Mouse (Mus musculus) CH12.LX (cell line): ENCODE results near the gene Serpinb9b.

Experiments
- CTCF ChIP-seq, 2 experiments: IDR thresholded peaks in 1 of 2; conservative IDR thresholded peaks in 1 of 2; 2 replicates each; pipeline ENCODE4 v1.5.1; 2011 to 2012; ENCODE audit warnings: low read depth in 2 of 2, low read length in 2 of 2, improper control_type of control experiment in 1 of 2, inconsistent platforms in 1 of 2, mild to moderate bottlenecking in 1 of 2, moderate library complexity in 1 of 2
- EP300 ChIP-seq: IDR thresholded peaks from 2 replicates; pipeline ENCODE4 v1.6.1; 2011; ENCODE audit warnings: low read length, improper control_type of control experiment
- GABPA ChIP-seq: IDR thresholded peaks from 2 replicates; pipeline ENCODE4 v1.6.1; 2012; ENCODE audit warnings: low read depth, low read length, improper control_type of control experiment, inconsistent platforms; ENCODE audit not compliant: insufficient replicate concordance
- MAFK ChIP-seq: IDR thresholded peaks from 2 replicates; pipeline ENCODE4 v1.6.1; 2011; ENCODE audit warnings: low read length, improper control_type of control experiment; ENCODE audit not compliant: insufficient replicate concordance
- POLR2A ChIP-seq: IDR thresholded peaks from 2 replicates; pipeline ENCODE4 v1.6.1; 2011; ENCODE audit warnings: low read depth, mild to moderate bottlenecking, improper control_type of control experiment, low read length
- RCOR1 ChIP-seq: conservative IDR thresholded peaks from 2 replicates; pipeline ENCODE4 v1.6.1; 2012; ENCODE audit warnings: low read depth, mild to moderate bottlenecking, inconsistent platforms, low read length, improper control_type of control experiment
- TBP ChIP-seq: conservative IDR thresholded peaks from 2 replicates; pipeline ENCODE4 v1.6.1; 2011; ENCODE audit warnings: low read depth, low read length, improper control_type of control experiment
- USF1 ChIP-seq: IDR thresholded peaks from 2 replicates; pipeline ENCODE4 v1.6.1; 2014; ENCODE audit warnings: low read depth, mild to moderate bottlenecking, inconsistent platforms, low read length, improper control_type of control experiment

- no peak for TF ChIP-seq RCOR1
- TF ChIP-seq GABPA = no peak
- no peak for TF ChIP-seq POLR2A
- no peak for TF ChIP-seq CTCF (conservative IDR thresholded peaks at IDR 0.05 in 1 of 2, IDR thresholded peaks at IDR 0.05 in 1 of 2; ENCODE audit: low read depth in 2 of 2, low read length in 2 of 2)
- no peak for TF ChIP-seq MAFK
- TF ChIP-seq USF1 = no peak
- TF ChIP-seq EP300 = no peak
- no peak for TF ChIP-seq TBP
Measured at GRCm38 (mm10) chr13:33005501-33006075, 21.6 kb upstream of the Serpinb9b start.
